Mouse (Mus musculus): Measurements from ENCODE around the gene Zscan2.

The Zscan2 gene

GRCm38 (mm10) chr7:80918982-80919646, 58.4 kb downstream of the Zscan2 start:
- DNase-seq (ENCODE audit: low read depth in 1 of 2, low spot score in 2 of 2): peak in 1 of 2 experiments; percentile 12

GRCm38 (mm10) chr7:80919647-80920008, 58.9 kb downstream of the Zscan2 start:
- no peak for DNase-seq (ENCODE audit: low read depth in 1 of 2, low spot score in 2 of 2)

GRCm38 (mm10) chr7:80923165-80923564, 62.4 kb downstream of the Zscan2 start:
- no peak for DNase-seq (ENCODE audit: low read depth in 1 of 2, low spot score in 2 of 2)
